ENCODE assay signal across 8 mouse cellular contexts in genomic region chr7:4658128-4658907, GRCm38 (mm10). TPM values are rescaled to one million over a fixed set of nuclear protein-coding genes. Genes with fewer than 3 reads are reported as not detected.
DNase-seq lines count a peak whose midpoint lies in the region; ATAC-seq and TF ChIP-seq lines count a peak whose summit lies in the region.
"Had no signal": no experiment of that assay in that cellular context is flagged by ENCODE, and none has a peak within 500 bp of the region (broad histone marks: within the 10 kb centered on the region; RNA-seq: fewer than 3 reads in every experiment).

No protein-coding gene starts in this region.

- no peaks in the 10 kb centered on the region for H3K9me3 ChIP-seq in forebrain, postnatal 0 days (ENCODE audit: low read length)
- H3K9me3 ChIP-seq in kidney, embryonic 16.5 days (ENCODE audit: low read length), result no peaks in the 10 kb centered on the region
- H3K9me3 ChIP-seq in midbrain, embryonic 12.5 days, result no peaks in the 10 kb centered on the region

- no peaks in the 10 kb centered on the region for H3K36me3 ChIP-seq in testis, adult 2 months (ENCODE audit: control insufficient read depth, insufficient read depth, low read length)
- peaks cover 18% of the 10 kb centered on the region for H3K36me3 ChIP-seq in forebrain, postnatal 0 days (ENCODE audit: insufficient read depth)
- H3K36me3 ChIP-seq in kidney, embryonic 16.5 days (ENCODE audit: insufficient read depth, low read length), result peaks cover 9% of the 10 kb centered on the region; the same call in 1 of the 2 replicates
- peaks cover 18% of the 10 kb centered on the region for H3K36me3 ChIP-seq in midbrain, embryonic 12.5 days

- H3K27ac ChIP-seq in testis, adult 2 months (ENCODE audit: control insufficient read depth, insufficient read depth, low read depth, low read length), result peak overlapping the region; percentile 86
- peak overlapping the region; percentile 94 for H3K27ac ChIP-seq in forebrain, postnatal 0 days (ENCODE audit: low read depth, low read length)
- H3K27ac ChIP-seq in kidney, embryonic 16.5 days (ENCODE audit: low read length), result peak overlapping the region; percentile 94
- peak overlapping the region; percentile 95 for H3K27ac ChIP-seq in midbrain, embryonic 12.5 days (replicated peaks)

- no peak for TF ChIP-seq CTCF in testis, adult 2 months (IDR thresholded peaks at IDR 0.05; ENCODE audit: control insufficient read depth, insufficient read depth, insufficient replicate concordance, low read depth, low read length)
- no peak for TF ChIP-seq CTCF in forebrain, postnatal 0 days (IDR thresholded peaks at IDR 0.05; ENCODE audit: low read depth)

- peak; percentile 68 for ATAC-seq in forebrain, postnatal 0 days
- ATAC-seq in kidney, embryonic 16.5 days (ENCODE audit: low FRiP score, low TSS enrichment), result peak; percentile 78
- ATAC-seq in midbrain, embryonic 12.5 days (ENCODE audit: low FRiP score, low read depth), result peak; percentile 75

- no peaks in the 10 kb centered on the region for H3K27me3 ChIP-seq in testis, adult 2 months (ENCODE audit: control insufficient read depth, insufficient read depth, low read length)
- no peaks in the 10 kb centered on the region for H3K27me3 ChIP-seq in forebrain, postnatal 0 days (ENCODE audit: insufficient read depth, low read length)
- H3K27me3 ChIP-seq in kidney, embryonic 16.5 days (ENCODE audit: insufficient read depth, low read length), result no peaks in the 10 kb centered on the region
- H3K27me3 ChIP-seq in midbrain, embryonic 12.5 days, result no peaks in the 10 kb centered on the region

- peak overlapping the region; percentile 90 for H3K4me2 ChIP-seq in forebrain, postnatal 0 days (ENCODE audit: low read depth)
- H3K4me2 ChIP-seq in kidney, embryonic 16.5 days (replicated peaks; ENCODE audit: low read depth, low read length), result peak overlapping the region; percentile 92
- peak overlapping the region; percentile 87 for H3K4me2 ChIP-seq in midbrain, embryonic 12.5 days (replicated peaks)

- peak overlapping the region; percentile 90 for H3K9ac ChIP-seq in forebrain, postnatal 0 days
- peak overlapping the region; percentile 91 for H3K9ac ChIP-seq in kidney, embryonic 16.5 days (replicated peaks; ENCODE audit: low read length)
- H3K9ac ChIP-seq in midbrain, embryonic 12.5 days (replicated peaks), result peak overlapping the region; percentile 95

- no peak for DNase-seq in testis, postnatal 14 days (ENCODE audit: low spot score)
- peak; percentile 59 for DNase-seq in cerebellum, adult 11-12 months
- DNase-seq in forebrain, postnatal 0 days, result peak; percentile 1
- no peak for DNase-seq in ovary, adult 18-20 months (ENCODE audit: low spot score)

- H3K4me3 ChIP-seq in testis, adult 2 months (ENCODE audit: control insufficient read depth, low read depth, low read length), result peak overlapping the region; percentile 86
- peak overlapping the region; percentile 82 for H3K4me3 ChIP-seq in forebrain, postnatal 0 days (ENCODE audit: low read depth, low read length)
- peak overlapping the region; percentile 89 for H3K4me3 ChIP-seq in kidney, embryonic 16.5 days (ENCODE audit: low read length)
- H3K4me3 ChIP-seq in midbrain, embryonic 12.5 days, result peak overlapping the region; percentile 90

- under 1% methylated on average over 76 of the region's 78 CpGs for WGBS in forebrain, postnatal 0 days
- under 1% methylated on average over 66 of the region's 78 CpGs for WGBS in kidney, embryonic 16.5 days
- under 1% methylated on average over 64 of the region's 78 CpGs for WGBS in midbrain, embryonic 12.5 days

- TF ChIP-seq POLR2A in testis, adult 2 months (IDR thresholded peaks at IDR 0.05; ENCODE audit: control insufficient read depth, low read depth, low read length), result no peak

- H3K4me1 ChIP-seq in testis, adult 2 months (ENCODE audit: control insufficient read depth, insufficient read depth, low read length), result peaks cover 9% of the 10 kb centered on the region; the same call in 1 of the 2 replicates
- peaks cover 18% of the 10 kb centered on the region for H3K4me1 ChIP-seq in forebrain, postnatal 0 days (ENCODE audit: insufficient read depth)
- peaks cover 45% of the 10 kb centered on the region for H3K4me1 ChIP-seq in kidney, embryonic 16.5 days (ENCODE audit: insufficient read depth, low read length)
- H3K4me1 ChIP-seq in midbrain, embryonic 12.5 days, result peaks cover 34% of the 10 kb centered on the region

RNA-seq across cellular contexts. Expression of gene Ppp6r1, which starts 0.5 kb away (rescaled TPM):
- 137 and 154 TPM in 2 replicates for polyA plus RNA-seq in testis, adult 2 months (2012; rRNA removed)
- 89.3 and 99.1 TPM in 2 replicates for total RNA-seq in forebrain, postnatal 0 days (2014; rRNA removed)
- polyA plus RNA-seq in forebrain, postnatal 0 days (2015; fragmentation: Nextera tagmentation; extraction: Ambion mirVana), result 5.1 and 8.3 TPM in 2 replicates
- 3.2 and 5.2 TPM in 2 replicates for polyA plus RNA-seq in kidney, embryonic 16.5 days (2015; fragmentation: Nextera tagmentation; extraction: Ambion mirVana)
- 13.8 and 13.9 TPM in 2 replicates for polyA plus RNA-seq in midbrain, embryonic 12.5 days (2016; fragmentation: Nextera tagmentation; extraction: Ambion mirVana)

RNA-seq across cellular contexts. Expression of gene Hspbp1, which starts 26.6 kb away (rescaled TPM):
- polyA plus RNA-seq in testis, adult 2 months (2012; rRNA removed), result 64.3 and 65.6 TPM in 2 replicates
- total RNA-seq in forebrain, postnatal 0 days (2014; rRNA removed), result 188 and 219 TPM in 2 replicates
- 206 and 214 TPM in 2 replicates for polyA plus RNA-seq in forebrain, postnatal 0 days (2015; fragmentation: Nextera tagmentation; extraction: Ambion mirVana)
- polyA plus RNA-seq in kidney, embryonic 16.5 days (2015; fragmentation: Nextera tagmentation; extraction: Ambion mirVana), result 114 and 118 TPM in 2 replicates
- polyA plus RNA-seq in midbrain, embryonic 12.5 days (2016; fragmentation: Nextera tagmentation; extraction: Ambion mirVana), result 111 and 113 TPM in 2 replicates

RNA-seq across cellular contexts. Expression of gene Tmem86b, which starts 27.1 kb away (rescaled TPM):
- polyA plus RNA-seq in testis, adult 2 months (2012; rRNA removed), result 36.7 and 46.0 TPM in 2 replicates
- 10.8 and 11.8 TPM in 2 replicates for total RNA-seq in forebrain, postnatal 0 days (2014; rRNA removed)
- 0.64 and 0.70 TPM in 2 replicates for polyA plus RNA-seq in forebrain, postnatal 0 days (2015; fragmentation: Nextera tagmentation; extraction: Ambion mirVana)
- 1.2 and 1.3 TPM in 2 replicates for polyA plus RNA-seq in kidney, embryonic 16.5 days (2015; fragmentation: Nextera tagmentation; extraction: Ambion mirVana)
- 2.8 TPM in 2 replicates for polyA plus RNA-seq in midbrain, embryonic 12.5 days (2016; fragmentation: Nextera tagmentation; extraction: Ambion mirVana)

RNA-seq across cellular contexts. Expression of gene Brsk1, which starts 32.1 kb away (rescaled TPM):
- polyA plus RNA-seq in testis, adult 2 months (2012; rRNA removed), result 53.3 and 60.3 TPM in 2 replicates
- 188 and 205 TPM in 2 replicates for total RNA-seq in forebrain, postnatal 0 days (2014; rRNA removed)
- polyA plus RNA-seq in forebrain, postnatal 0 days (2015; fragmentation: Nextera tagmentation; extraction: Ambion mirVana), result 4.6 and 6.2 TPM in 2 replicates
- polyA plus RNA-seq in kidney, embryonic 16.5 days (2015; fragmentation: Nextera tagmentation; extraction: Ambion mirVana), result 1.2 and 1.3 TPM in 2 replicates
- polyA plus RNA-seq in midbrain, embryonic 12.5 days (2016; fragmentation: Nextera tagmentation; extraction: Ambion mirVana), result 5.4 and 5.7 TPM in 2 replicates
- total RNA-seq: common myeloid progenitor, adult 5-6 weeks had no signal

RNA-seq across cellular contexts. Expression of gene Ptprh, which starts 54.5 kb away (rescaled TPM):
- 1.8 and 2.9 TPM in 2 replicates for polyA plus RNA-seq in testis, adult 2 months (2012; rRNA removed)
- 0.54 and 2.9 TPM in 2 replicates for total RNA-seq in forebrain, postnatal 0 days (2014; rRNA removed)
- 1.0 and 1.1 TPM in 2 replicates for polyA plus RNA-seq in forebrain, postnatal 0 days (2015; fragmentation: Nextera tagmentation; extraction: Ambion mirVana)
- not detected in 2 replicates for polyA plus RNA-seq in kidney, embryonic 16.5 days (2015; fragmentation: Nextera tagmentation; extraction: Ambion mirVana)
- 0.10 and 0.14 TPM in 2 replicates for polyA plus RNA-seq in midbrain, embryonic 12.5 days (2016; fragmentation: Nextera tagmentation; extraction: Ambion mirVana)
- total RNA-seq: common myeloid progenitor, adult 5-6 weeks had no signal

Comparison
In these comparisons a context has a peak if more than half of its experiments do, and no peak if none do; other contexts are left out.
1. DNase-seq: peak in cerebellum, adult 11-12 months (single experiment) and forebrain, postnatal 0 days (single experiment); none in testis, postnatal 14 days (single experiment) and ovary, adult 18-20 months (single experiment).
2. Peak in every context shown above with its lines, with median percentiles within 50 percentile points of each other: H3K27ac ChIP-seq, H3K4me3 ChIP-seq, ATAC-seq, H3K4me2 ChIP-seq and H3K9ac ChIP-seq.